Mouse (Mus musculus) fat pad, adult 2 months (tissue): ENCODE data around the gene Frrs1l.

ENCODE experiments used
- DNase-seq: peaks from one replicate; pipeline ENCODE4 v3.0.0-alpha.2; 2011; ENCODE audit warnings: low read depth, low spot score; ENCODE audit errors: extremely low read depth

Gene Frrs1l

GRCm38 (mm10) chr4:56915732-56916325 is 74.4 kb downstream of the Frrs1l start:
- DNase-seq = no peak

GRCm38 (mm10) chr4:56914761-56915160 is 75.4 kb downstream of the Frrs1l start:
- no peak for DNase-seq

GRCm38 (mm10) chr4:56914338-56914737 is 75.9 kb downstream of the Frrs1l start:
- no peak for DNase-seq

- no peak for DNase-seq
Measured at GRCm38 (mm10) chr4:56912382-56913001, 77.7 kb downstream of the Frrs1l start.

- no peak for DNase-seq
Measured at GRCm38 (mm10) chr4:56909568-56909967, 80.6 kb downstream of the Frrs1l start.

GRCm38 (mm10) chr4:56907671-56908070 is 82.5 kb downstream of the Frrs1l start:
- peak; percentile 68 for DNase-seq
